Mouse (Mus musculus): Measurements from ENCODE around the gene Tjp1. TPM values are rescaled to one million over a fixed set of nuclear protein-coding genes. Genes with fewer than 3 reads are reported as not detected.

Gene Tjp1
- polyA plus RNA-seq, 1 experiment: 62.4 TPM

DNA sequence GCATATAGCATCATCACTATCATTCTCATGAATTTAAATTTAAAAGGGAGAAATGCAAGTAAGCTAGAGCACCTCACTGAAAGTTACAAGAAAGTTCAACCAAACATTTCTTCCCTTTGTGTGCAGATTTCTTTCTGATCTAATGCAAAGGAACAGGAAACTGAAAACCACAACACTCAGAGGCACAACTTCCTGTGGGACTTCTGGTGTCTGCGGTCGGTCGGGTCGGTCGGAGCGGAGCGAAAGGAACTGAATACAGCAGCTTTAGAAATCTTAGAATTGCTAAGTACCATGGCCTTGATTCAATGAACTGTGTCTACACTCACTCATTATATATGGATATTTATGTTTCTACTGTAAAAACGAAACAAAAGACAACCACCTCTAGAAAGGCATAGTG is 154.2 kb downstream of the Tjp1 start:
- no peak for TF ChIP-seq POLR2A (IDR thresholded peaks at IDR 0.05; ENCODE audit: extremely low read depth, insufficient read depth, low read length)
- no peak for TF ChIP-seq CTCF (IDR thresholded peaks at IDR 0.05; ENCODE audit: extremely low read depth, insufficient read depth, low read length)
- H3K27ac ChIP-seq (ENCODE audit: insufficient read depth, low read length): no peak overlapping the region
- H3K4me3 ChIP-seq (ENCODE audit: insufficient read depth, low read length): no peak overlapping the region
- H3K4me1 ChIP-seq (ENCODE audit: control insufficient read depth, insufficient read depth, low read length): no peaks in the 10 kb centered on the region

DNA sequence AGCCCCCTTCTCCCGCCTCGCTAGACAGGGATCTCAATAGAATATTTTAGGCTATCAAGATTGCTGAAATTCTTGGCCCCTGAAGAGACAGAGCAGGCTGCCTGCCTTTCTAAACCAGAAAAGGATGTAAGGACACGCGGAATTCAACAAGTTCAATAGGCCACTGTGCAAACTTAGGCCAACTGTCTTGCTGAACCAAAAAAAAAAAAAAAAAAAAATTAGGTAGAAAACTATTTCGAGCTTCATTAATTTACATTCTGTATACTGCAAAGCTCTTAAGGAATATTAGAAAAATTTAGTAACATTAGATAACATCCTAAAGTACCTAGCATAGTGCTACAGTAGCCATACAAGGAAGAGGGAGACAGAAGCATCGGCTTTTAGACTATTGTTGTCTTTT is 155.8 kb downstream of the Tjp1 start:
- peak overlapping the region; percentile 57 for H3K27ac ChIP-seq (ENCODE audit: insufficient read depth, low read length)
- no peak for TF ChIP-seq POLR2A (IDR thresholded peaks at IDR 0.05; ENCODE audit: extremely low read depth, insufficient read depth, low read length)
- no peak for TF ChIP-seq CTCF (IDR thresholded peaks at IDR 0.05; ENCODE audit: extremely low read depth, insufficient read depth, low read length)
- H3K4me1 ChIP-seq (ENCODE audit: control insufficient read depth, insufficient read depth, low read length): no peaks in the 10 kb centered on the region
- H3K4me3 ChIP-seq (ENCODE audit: insufficient read depth, low read length): 0 out of 2 replicates have a peak overlapping the region, but pooled peaks have one; percentile 58

- H3K4me3 ChIP-seq (ENCODE audit: insufficient read depth, low read length): peak overlapping the region; percentile 58
- H3K27ac ChIP-seq (ENCODE audit: insufficient read depth, low read length): peak overlapping the region; percentile 95
- no peak for TF ChIP-seq CTCF (IDR thresholded peaks at IDR 0.05; ENCODE audit: extremely low read depth, insufficient read depth, low read length)
- 0 out of 2 replicates have a peak, but pooled peaks have one; percentile 31 for TF ChIP-seq POLR2A (IDR thresholded peaks at IDR 0.05; ENCODE audit: extremely low read depth, insufficient read depth, low read length)
- no peaks in the 10 kb centered on the region for H3K4me1 ChIP-seq (ENCODE audit: control insufficient read depth, insufficient read depth, low read length)
Observed at GRCm38 (mm10) chr7:65370787-65371616, 156.6 kb downstream of the Tjp1 start.

DNA sequence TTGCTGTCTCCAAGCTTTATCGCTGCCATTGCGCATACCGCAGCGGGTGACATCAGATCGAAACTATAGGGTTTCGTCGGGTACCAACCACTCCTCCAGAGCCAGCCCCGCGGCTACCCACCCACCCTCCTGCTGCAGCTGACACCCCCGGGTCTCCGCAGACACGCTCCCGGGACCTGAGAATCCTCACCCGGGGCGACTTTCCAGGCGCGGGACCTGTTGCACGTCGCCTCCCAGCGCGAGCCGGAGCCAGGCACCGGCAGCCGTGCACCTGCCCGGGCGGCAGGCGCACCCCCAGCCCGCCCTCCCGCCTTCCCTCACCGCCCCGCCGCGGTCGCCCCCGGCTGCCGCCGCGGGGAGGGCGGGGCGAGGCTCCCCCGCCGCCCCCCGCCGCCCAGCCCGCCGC is 157.2 kb downstream of the Tjp1 start:
- Histone ChIP-seq H3K4me3 (ENCODE audit: insufficient read depth, low read length) (peak overlapping the region; percentile 58), H3K4me1 (ENCODE audit: control insufficient read depth, insufficient read depth, low read length) (no peaks in the 10 kb centered on the region), H3K27ac (ENCODE audit: insufficient read depth, low read length) (peak overlapping the region; percentile 33; the same call in 1 of the 2 replicates)
- TF ChIP-seq POLR2A (IDR thresholded peaks at IDR 0.05; ENCODE audit: extremely low read depth, insufficient read depth, low read length) (no peak), CTCF (IDR thresholded peaks at IDR 0.05; ENCODE audit: extremely low read depth, insufficient read depth, low read length) (no peak)

DNA sequence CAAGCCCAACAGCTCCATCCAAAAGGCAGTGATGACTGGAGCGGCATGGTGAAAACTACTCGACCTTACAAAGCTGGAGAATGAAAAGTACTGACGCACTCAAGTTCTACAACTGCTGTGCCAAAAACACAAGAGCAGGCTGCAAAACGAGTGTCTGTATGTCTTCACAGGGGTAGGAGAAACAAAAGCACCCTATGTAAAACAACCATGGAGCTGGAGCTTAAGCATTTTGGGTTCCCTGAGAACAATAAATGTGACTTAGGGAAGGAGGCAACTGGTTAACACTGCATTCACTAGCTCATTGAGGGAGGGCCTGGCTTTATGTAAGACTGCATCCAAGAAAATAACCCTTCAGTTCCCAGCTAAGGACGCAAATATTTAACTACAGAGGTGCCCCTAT is 158.5 kb downstream of the Tjp1 start:
- TF ChIP-seq POLR2A (IDR thresholded peaks at IDR 0.05; ENCODE audit: extremely low read depth, insufficient read depth, low read length): no peak
- TF ChIP-seq CTCF (IDR thresholded peaks at IDR 0.05; ENCODE audit: extremely low read depth, insufficient read depth, low read length): no peak
- H3K4me3 ChIP-seq (ENCODE audit: insufficient read depth, low read length): peak overlapping the region; percentile 42
- H3K27ac ChIP-seq (ENCODE audit: insufficient read depth, low read length): peak overlapping the region; percentile 84
- no peaks in the 10 kb centered on the region for H3K4me1 ChIP-seq (ENCODE audit: control insufficient read depth, insufficient read depth, low read length)

GRCm38 (mm10) chr7:65367386-65368245 is 160.0 kb downstream of the Tjp1 start:
- TF ChIP-seq CTCF (IDR thresholded peaks at IDR 0.05; ENCODE audit: extremely low read depth, insufficient read depth, low read length): no peak
- no peak for TF ChIP-seq POLR2A (IDR thresholded peaks at IDR 0.05; ENCODE audit: extremely low read depth, insufficient read depth, low read length)
- H3K4me1 ChIP-seq (ENCODE audit: control insufficient read depth, insufficient read depth, low read length): no peaks in the 10 kb centered on the region
- H3K4me3 ChIP-seq (ENCODE audit: insufficient read depth, low read length): no peak overlapping the region
- 0 out of 2 replicates have a peak overlapping the region, but pooled peaks have one; percentile 58 for H3K27ac ChIP-seq (ENCODE audit: insufficient read depth, low read length)

GRCm38 (mm10) chr7:65366153-65366552 is 161.4 kb downstream of the Tjp1 start:
- Histone ChIP-seq H3K4me1 (ENCODE audit: control insufficient read depth, insufficient read depth, low read length) (no peaks in the 10 kb centered on the region), H3K4me3 (ENCODE audit: insufficient read depth, low read length) (no peak overlapping the region), H3K27ac (ENCODE audit: insufficient read depth, low read length) (no peak overlapping the region)
- no peak for TF ChIP-seq CTCF (IDR thresholded peaks at IDR 0.05; ENCODE audit: extremely low read depth, insufficient read depth, low read length)
- no peak for TF ChIP-seq POLR2A (IDR thresholded peaks at IDR 0.05; ENCODE audit: extremely low read depth, insufficient read depth, low read length)

DNA sequence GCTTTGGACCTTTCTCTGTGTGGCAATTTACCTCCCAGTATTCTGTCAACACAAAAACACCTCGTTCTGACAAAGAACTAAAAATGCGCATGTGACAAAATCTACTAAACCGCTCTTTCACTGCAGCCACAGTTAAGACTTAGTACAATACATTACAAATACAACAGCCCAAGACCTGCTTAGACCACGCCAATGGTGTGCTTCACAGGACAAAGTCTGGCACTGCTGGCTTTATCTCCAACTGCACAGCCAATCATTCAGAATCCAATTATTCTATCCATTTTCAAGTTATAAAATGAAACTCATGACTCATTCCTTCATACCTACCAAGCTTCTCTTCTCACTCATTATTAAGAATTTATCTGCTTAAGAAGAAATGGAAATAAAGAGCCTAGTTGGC is 162.0 kb downstream of the Tjp1 start:
- Histone ChIP-seq H3K27ac (ENCODE audit: insufficient read depth, low read length) (no peak overlapping the region), H3K4me3 (ENCODE audit: insufficient read depth, low read length) (no peak overlapping the region), H3K4me1 (ENCODE audit: control insufficient read depth, insufficient read depth, low read length) (no peaks in the 10 kb centered on the region)
- TF ChIP-seq POLR2A (IDR thresholded peaks at IDR 0.05; ENCODE audit: extremely low read depth, insufficient read depth, low read length) (no peak), CTCF (IDR thresholded peaks at IDR 0.05; ENCODE audit: extremely low read depth, insufficient read depth, low read length) (no peak)

- Histone ChIP-seq H3K4me1 (ENCODE audit: control insufficient read depth, insufficient read depth, low read length) (peaks cover 14% of the 10 kb centered on the region), H3K4me3 (ENCODE audit: insufficient read depth, low read length) (no peak overlapping the region), H3K27ac (ENCODE audit: insufficient read depth, low read length) (no peak overlapping the region)
- no peak for TF ChIP-seq POLR2A (IDR thresholded peaks at IDR 0.05; ENCODE audit: extremely low read depth, insufficient read depth, low read length)
- TF ChIP-seq CTCF (IDR thresholded peaks at IDR 0.05; ENCODE audit: extremely low read depth, insufficient read depth, low read length): no peak
Observed at GRCm38 (mm10) chr7:65360278-65360677, 167.3 kb downstream of the Tjp1 start.
